Mouse (Mus musculus): ENCODE measurements around the gene Higd1b.

- TF ChIP-seq CTCF (IDR thresholded peaks at IDR 0.05; ENCODE audit: extremely low read depth, insufficient read depth, insufficient read length, insufficient replicate concordance) (no peak), POLR2A (IDR thresholded peaks at IDR 0.05; ENCODE audit: low read depth, low read length) (no peak)
Observed at GRCm38 (mm10) chr11:102835549-102835948, at the start of gene Higd1b.

Data from spleen, adult 2 months (tissue).